Mouse (Mus musculus): ENCODE data around the gene Asl. TPM values are rescaled to one million over a fixed set of nuclear protein-coding genes. Genes with fewer than 3 reads are reported as not detected.

Gene Asl
- polyA plus RNA-seq, 1 experiment from 2014 or later, result 23.1 TPM

DNA sequence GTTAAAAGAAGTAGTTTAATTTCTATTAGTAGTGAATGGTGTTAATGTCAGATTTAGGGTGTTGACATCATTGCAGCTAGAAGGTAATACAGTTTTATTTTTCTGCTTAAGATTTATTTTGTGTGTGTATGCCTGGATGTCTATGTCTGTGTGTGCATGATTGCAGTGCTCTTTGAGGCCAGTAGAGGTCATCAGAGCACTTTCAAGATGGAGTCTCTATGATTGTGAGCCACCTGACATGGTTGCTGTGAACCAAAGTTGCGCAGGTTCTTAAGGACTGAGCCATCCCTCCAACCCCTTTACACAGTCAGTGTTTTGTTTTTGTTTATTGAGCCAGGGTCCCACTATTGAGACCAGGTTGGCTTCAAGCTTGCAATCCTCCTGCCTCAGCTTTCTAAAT lies 36.5 kb upstream of the Asl start:
- H3K27ac ChIP-seq (ENCODE audit: low read depth), result no peak overlapping the region
- no peaks in the 10 kb centered on the region for H3K27me3 ChIP-seq (ENCODE audit: insufficient read depth, low read length)
- H3K9ac ChIP-seq, result no peak overlapping the region
- no peaks in the 10 kb centered on the region for H3K9me3 ChIP-seq (ENCODE audit: low read depth, low read length)
- no peak for DNase-seq
- H3K4me1 ChIP-seq (ENCODE audit: insufficient read depth), result no peaks in the 10 kb centered on the region
- TF ChIP-seq CTCF (IDR thresholded peaks at IDR 0.05; ENCODE audit: low read depth), result peak; percentile 45
- H3K4me3 ChIP-seq (ENCODE audit: low read depth, low read length), result no peak overlapping the region
- H3K4me2 ChIP-seq, result no peak overlapping the region
- H3K36me3 ChIP-seq (ENCODE audit: insufficient read depth), result peaks cover 11% of the 10 kb centered on the region; the same call in 1 of the 2 replicates
- ATAC-seq (ENCODE audit: insufficient read depth), result no peak
- 89% methylated on average over 1 of the region's 1 CpGs for WGBS

GRCm38 (mm10) chr5:130063760-130064159 lies 34.7 kb upstream of the Asl start:
- DNase-seq, result no peak
- no peak for ATAC-seq (ENCODE audit: insufficient read depth)
- H3K4me2 ChIP-seq, result no peak overlapping the region
- H3K27ac ChIP-seq (ENCODE audit: low read depth), result no peak overlapping the region
- H3K27me3 ChIP-seq (ENCODE audit: insufficient read depth, low read length), result no peaks in the 10 kb centered on the region
- no peaks in the 10 kb centered on the region for H3K9me3 ChIP-seq (ENCODE audit: low read depth, low read length)
- H3K4me1 ChIP-seq (ENCODE audit: insufficient read depth), result no peaks in the 10 kb centered on the region
- 93% methylated on average over 2 of the region's 2 CpGs for WGBS
- H3K9ac ChIP-seq, result no peak overlapping the region
- no peak for TF ChIP-seq CTCF (IDR thresholded peaks at IDR 0.05; ENCODE audit: low read depth)
- H3K4me3 ChIP-seq (ENCODE audit: low read depth, low read length), result no peak overlapping the region
- H3K36me3 ChIP-seq (ENCODE audit: insufficient read depth), result peaks cover 23% of the 10 kb centered on the region

- Histone ChIP-seq H3K27me3 (ENCODE audit: insufficient read depth, low read length) (no peaks in the 10 kb centered on the region), H3K4me1 (ENCODE audit: insufficient read depth) (no peaks in the 10 kb centered on the region), H3K4me2 (no peak overlapping the region), H3K27ac (ENCODE audit: low read depth) (0 out of 2 replicates have a peak overlapping the region, but pooled peaks have one; percentile 33), H3K4me3 (ENCODE audit: low read depth, low read length) (no peak overlapping the region), H3K9ac (no peak overlapping the region), H3K9me3 (ENCODE audit: low read depth, low read length) (no peaks in the 10 kb centered on the region), H3K36me3 (ENCODE audit: insufficient read depth) (peaks cover 23% of the 10 kb centered on the region)
- TF ChIP-seq CTCF (IDR thresholded peaks at IDR 0.05; ENCODE audit: low read depth), result no peak
- 50% methylated on average over 2 of the region's 2 CpGs for WGBS
- ATAC-seq (ENCODE audit: insufficient read depth) (no peak), DNase-seq (peak; percentile 57)
Measured at GRCm38 (mm10) chr5:130062096-130062495, 33.0 kb upstream of the Asl start.

- H3K27me3 ChIP-seq (ENCODE audit: insufficient read depth, low read length), result no peaks in the 10 kb centered on the region
- no peak for ATAC-seq (ENCODE audit: insufficient read depth)
- no peak overlapping the region for H3K4me2 ChIP-seq
- H3K27ac ChIP-seq (ENCODE audit: low read depth), result no peak overlapping the region
- H3K9ac ChIP-seq, result no peak overlapping the region
- H3K9me3 ChIP-seq (ENCODE audit: low read depth, low read length), result no peaks in the 10 kb centered on the region
- no peaks in the 10 kb centered on the region for H3K4me1 ChIP-seq (ENCODE audit: insufficient read depth)
- 77% methylated on average over 4 of the region's 4 CpGs for WGBS
- H3K36me3 ChIP-seq (ENCODE audit: insufficient read depth), result peaks cover 28% of the 10 kb centered on the region
- H3K4me3 ChIP-seq (ENCODE audit: low read depth, low read length), result no peak overlapping the region
- DNase-seq, result no peak
- no peak for TF ChIP-seq CTCF (IDR thresholded peaks at IDR 0.05; ENCODE audit: low read depth)
Measured at GRCm38 (mm10) chr5:130060329-130060665, 31.2 kb upstream of the Asl start.

DNA sequence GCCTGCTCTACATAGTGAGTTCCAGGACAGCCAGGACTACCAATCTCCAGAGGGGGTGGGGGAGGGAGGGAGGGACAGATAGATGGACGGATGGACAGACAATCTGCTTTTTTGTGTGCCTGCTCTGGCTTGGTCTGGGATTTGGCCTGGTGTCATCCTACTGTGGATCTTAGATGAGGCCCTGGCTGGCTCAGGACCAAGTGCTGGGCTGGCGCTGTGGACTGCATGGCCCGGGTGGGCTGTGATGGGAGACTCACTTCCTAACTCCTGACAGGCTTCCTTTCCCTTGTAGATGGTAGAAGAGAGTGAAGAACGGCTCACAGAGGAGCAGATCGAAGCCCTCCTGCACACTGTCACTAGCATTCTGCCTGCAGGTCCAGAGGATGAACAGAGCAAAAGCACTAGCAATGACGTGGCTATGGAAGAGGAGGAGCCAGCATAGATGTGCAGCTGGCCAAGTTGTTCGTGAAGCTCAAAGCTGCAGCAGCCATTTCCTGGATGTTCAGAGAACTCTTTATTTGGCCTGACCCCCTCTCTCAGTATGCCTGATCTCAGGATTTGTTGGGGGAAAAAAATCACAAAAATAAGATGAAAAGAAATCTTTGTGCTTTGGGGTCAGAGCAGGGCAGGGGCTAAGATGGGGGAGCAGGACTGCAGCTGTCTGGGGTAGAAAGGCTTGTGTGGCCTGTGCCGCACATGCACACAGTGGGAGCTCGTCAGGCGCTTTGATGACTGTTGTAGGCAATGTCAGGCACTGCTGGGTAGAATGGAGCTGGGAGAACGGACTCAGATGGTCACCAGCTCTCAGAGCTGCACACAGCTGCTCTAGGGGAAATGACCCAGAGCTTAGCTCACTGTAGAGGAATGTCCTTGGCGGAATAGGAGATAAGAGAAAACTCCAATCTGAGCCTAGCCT lies 30.6 kb upstream of the Asl start:
- H3K4me2 ChIP-seq, result no peak overlapping the region
- DNase-seq, result peak; percentile 28
- peak; percentile 35; the same call in 1 of the 2 replicates for ATAC-seq (ENCODE audit: insufficient read depth)
- 70% methylated on average over 12 of the region's 12 CpGs for WGBS
- peak overlapping the region; percentile 60; the same call in 1 of the 2 replicates for H3K27ac ChIP-seq (ENCODE audit: low read depth)
- peaks cover 30% of the 10 kb centered on the region for H3K36me3 ChIP-seq (ENCODE audit: insufficient read depth)
- TF ChIP-seq CTCF (IDR thresholded peaks at IDR 0.05; ENCODE audit: low read depth), result no peak
- H3K27me3 ChIP-seq (ENCODE audit: insufficient read depth, low read length), result no peaks in the 10 kb centered on the region
- no peak overlapping the region for H3K9ac ChIP-seq
- H3K4me3 ChIP-seq (ENCODE audit: low read depth, low read length), result no peak overlapping the region
- no peaks in the 10 kb centered on the region for H3K9me3 ChIP-seq (ENCODE audit: low read depth, low read length)
- no peaks in the 10 kb centered on the region for H3K4me1 ChIP-seq (ENCODE audit: insufficient read depth)

GRCm38 (mm10) chr5:130056303-130056702 lies 27.3 kb upstream of the Asl start:
- Histone ChIP-seq H3K4me1 (ENCODE audit: insufficient read depth) (no peaks in the 10 kb centered on the region), H3K27ac (ENCODE audit: low read depth) (no peak overlapping the region), H3K4me3 (ENCODE audit: low read depth, low read length) (no peak overlapping the region), H3K9ac (no peak overlapping the region), H3K4me2 (no peak overlapping the region), H3K9me3 (ENCODE audit: low read depth, low read length) (no peaks in the 10 kb centered on the region), H3K36me3 (ENCODE audit: insufficient read depth) (peaks cover 30% of the 10 kb centered on the region), H3K27me3 (ENCODE audit: insufficient read depth, low read length) (no peaks in the 10 kb centered on the region)
- WGBS, result 91% methylated on average over 2 of the region's 2 CpGs
- no peak for DNase-seq
- no peak for ATAC-seq (ENCODE audit: insufficient read depth)
- no peak for TF ChIP-seq CTCF (IDR thresholded peaks at IDR 0.05; ENCODE audit: low read depth)

- WGBS, result 90% methylated on average over 4 of the region's 4 CpGs
- TF ChIP-seq CTCF (IDR thresholded peaks at IDR 0.05; ENCODE audit: low read depth), result no peak
- no peaks in the 10 kb centered on the region for H3K9me3 ChIP-seq (ENCODE audit: low read depth, low read length)
- no peak overlapping the region for H3K27ac ChIP-seq (ENCODE audit: low read depth)
- no peaks in the 10 kb centered on the region for H3K4me1 ChIP-seq (ENCODE audit: insufficient read depth)
- DNase-seq, result no peak
- H3K4me2 ChIP-seq, result no peak overlapping the region
- no peak overlapping the region for H3K9ac ChIP-seq
- no peaks in the 10 kb centered on the region for H3K27me3 ChIP-seq (ENCODE audit: insufficient read depth, low read length)
- H3K36me3 ChIP-seq (ENCODE audit: insufficient read depth), result peaks cover 32% of the 10 kb centered on the region
- H3K4me3 ChIP-seq (ENCODE audit: low read depth, low read length), result no peak overlapping the region
- ATAC-seq (ENCODE audit: insufficient read depth), result no peak
Measured at GRCm38 (mm10) chr5:130055688-130056087, 26.6 kb upstream of the Asl start.

Measured in lung, embryonic 14.5 days (tissue).